Comparison of ENCODE assay signal across 8 mouse cellular contexts in the genomic region with DNA sequence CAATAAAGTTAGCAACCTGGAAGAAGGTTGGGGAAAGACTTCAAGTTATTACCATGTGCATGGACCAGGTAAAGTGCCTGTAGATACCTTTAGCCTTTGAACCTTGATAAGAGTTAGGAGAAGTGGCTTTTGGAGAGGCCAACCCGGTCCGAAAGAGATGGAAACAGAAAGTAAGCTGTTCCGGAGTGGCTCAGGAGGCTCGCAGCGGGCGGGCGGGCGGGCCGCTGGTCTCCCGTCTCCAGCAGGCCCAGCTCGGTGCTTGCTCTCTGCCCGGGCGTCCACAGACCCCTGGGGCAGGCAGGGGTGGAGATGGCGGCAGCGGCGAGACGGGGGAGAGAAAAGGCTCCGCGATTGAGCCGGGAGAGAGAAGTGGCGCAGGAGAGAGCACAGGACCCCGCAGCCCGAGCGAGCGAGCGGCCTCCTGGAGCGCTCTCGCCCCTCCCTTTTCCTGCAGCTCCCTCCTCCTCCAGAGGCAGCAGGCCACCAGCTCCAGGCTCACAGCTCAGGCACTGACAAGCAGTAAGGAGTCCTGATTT. TPM values are rescaled to one million over a fixed set of nuclear protein-coding genes. Genes with fewer than 3 reads are reported as not detected.
DNase-seq lines count a peak whose midpoint lies in the region; ATAC-seq and TF ChIP-seq lines count a peak whose summit lies in the region.

A gene (minus strand): TSS at position 441 of the 536 bp plus-strand sequence.

- H3K36me3 ChIP-seq in erythroblast, embryonic 14.5 days (ENCODE audit: control insufficient read depth): no peaks in the 10 kb centered on the region
- no peaks in the 10 kb centered on the region for H3K36me3 ChIP-seq in heart, embryonic 13.5 days
- no peaks in the 10 kb centered on the region for H3K36me3 ChIP-seq in liver, embryonic 11.5 days (ENCODE audit: control insufficient read depth, insufficient read depth, low read length)
- H3K36me3 ChIP-seq in stomach, embryonic 14.5 days (ENCODE audit: control insufficient read depth, insufficient read depth, low read length): no peaks in the 10 kb centered on the region

- H3K27ac ChIP-seq in heart, embryonic 13.5 days (replicated peaks): peak within 1 kb of the TSS; percentile 98
- peak within 1 kb of the TSS; percentile 38; the same call in 1 of the 2 replicates for H3K27ac ChIP-seq in liver, embryonic 11.5 days (ENCODE audit: low read depth, low read length)
- H3K27ac ChIP-seq in stomach, embryonic 14.5 days (ENCODE audit: low read length): peak within 1 kb of the TSS; percentile 91

- no peak for ATAC-seq in heart, embryonic 13.5 days (ENCODE audit: extremely low read depth, insufficient number of reproducible peaks, low FRiP score, low TSS enrichment)
- peak; percentile 88 for ATAC-seq in liver, embryonic 11.5 days (replicated peaks; ENCODE audit: low FRiP score)
- ATAC-seq in stomach, embryonic 14.5 days (ENCODE audit: insufficient number of reproducible peaks, insufficient read depth, low FRiP score, low read depth): peak; percentile 95

- H3K27me3 ChIP-seq in erythroblast, embryonic 14.5 days (ENCODE audit: control insufficient read depth): peaks cover 5% of the 10 kb centered on the region
- no peaks in the 10 kb centered on the region for H3K27me3 ChIP-seq in heart, embryonic 13.5 days (replicated peaks)
- H3K27me3 ChIP-seq in liver, embryonic 11.5 days (replicated peaks; ENCODE audit: control insufficient read depth, insufficient read depth, low read length): no peaks in the 10 kb centered on the region
- no peaks in the 10 kb centered on the region for H3K27me3 ChIP-seq in stomach, embryonic 14.5 days (ENCODE audit: control insufficient read depth, insufficient read depth, low read length)

- TF ChIP-seq POLR2A in brain, embryonic 14.5 days (IDR thresholded peaks at IDR 0.05; ENCODE audit: borderline replicate concordance, extremely low read depth, insufficient read depth, insufficient read length, poor library complexity, severe bottlenecking): peak; percentile 29; the same call in 1 of the 2 replicates

- peak within 1 kb of the TSS; percentile 96 for H3K9ac ChIP-seq in heart, embryonic 13.5 days
- H3K9ac ChIP-seq in liver, embryonic 11.5 days (ENCODE audit: low read depth, low read length): peak within 1 kb of the TSS; percentile 84
- peak within 1 kb of the TSS; percentile 87 for H3K9ac ChIP-seq in stomach, embryonic 14.5 days (replicated peaks; ENCODE audit: low read depth, low read length)

- H3K4me3 ChIP-seq in erythroblast, embryonic 14.5 days (replicated peaks): peak within 1 kb of the TSS; percentile 69
- peak within 1 kb of the TSS; percentile 81 for H3K4me3 ChIP-seq in heart, embryonic 13.5 days
- H3K4me3 ChIP-seq in liver, embryonic 11.5 days (ENCODE audit: low read depth, low read length): peak within 1 kb of the TSS; percentile 63
- peak within 1 kb of the TSS; percentile 74 for H3K4me3 ChIP-seq in stomach, embryonic 14.5 days (ENCODE audit: low read depth, low read length)

- DNase-seq in CD4-positive, CD25-positive, alpha-beta regulatory T cell, adult 2 months (ENCODE audit: low read depth, low spot score): peak; percentile 79
- DNase-seq in brain, embryonic 14.5 days (ENCODE audit: low read depth): peak; percentile 87
- peak; percentile 88 for DNase-seq in kidney, postnatal 10 days
- peak; percentile 79 for DNase-seq in liver, embryonic 11.5 days (ENCODE audit: low spot score)
- DNase-seq in naive thymus-derived CD4-positive, alpha-beta T cell, adult 2 months (ENCODE audit: low read depth): peak; percentile 77

- under 1% methylated on average over 28 of the region's 28 CpGs for WGBS in heart, embryonic 13.5 days
- WGBS in liver, embryonic 11.5 days: under 1% methylated on average over 26 of the region's 28 CpGs
- under 1% methylated on average over 26 of the region's 28 CpGs for WGBS in stomach, embryonic 14.5 days

- 0 out of 2 replicates have a peak, but pooled peaks have one; percentile 9 for TF ChIP-seq CTCF in brain, embryonic 14.5 days (IDR thresholded peaks at IDR 0.05; ENCODE audit: borderline replicate concordance, extremely low read depth, insufficient read depth, insufficient read length)

- peak within 1 kb of the TSS; percentile 69 for H3K4me2 ChIP-seq in heart, embryonic 13.5 days
- peak within 1 kb of the TSS; percentile 56 for H3K4me2 ChIP-seq in liver, embryonic 11.5 days
- H3K4me2 ChIP-seq in stomach, embryonic 14.5 days (replicated peaks; ENCODE audit: low read depth, low read length): peak within 1 kb of the TSS; percentile 39

- no peaks in the 10 kb centered on the region for H3K9me3 ChIP-seq in erythroblast, embryonic 14.5 days (ENCODE audit: control insufficient read depth, low read length)
- H3K9me3 ChIP-seq in heart, embryonic 13.5 days: no peaks in the 10 kb centered on the region
- no peaks in the 10 kb centered on the region for H3K9me3 ChIP-seq in liver, embryonic 11.5 days (ENCODE audit: control insufficient read depth, low read length)
- no peaks in the 10 kb centered on the region for H3K9me3 ChIP-seq in stomach, embryonic 14.5 days (ENCODE audit: control insufficient read depth, low read depth, low read length)

- peaks cover 7% of the 10 kb centered on the region for H3K4me1 ChIP-seq in erythroblast, embryonic 14.5 days (ENCODE audit: control insufficient read depth)
- H3K4me1 ChIP-seq in heart, embryonic 13.5 days: peaks cover 39% of the 10 kb centered on the region
- no peaks in the 10 kb centered on the region for H3K4me1 ChIP-seq in liver, embryonic 11.5 days (replicated peaks; ENCODE audit: control insufficient read depth, insufficient read depth, low read length)
- H3K4me1 ChIP-seq in stomach, embryonic 14.5 days (ENCODE audit: control insufficient read depth, insufficient read depth, low read length): 0 out of 2 replicates have a peak, but pooled peaks cover 2% of the 10 kb centered on the region

RNA-seq across cellular contexts. Expression of the gene that starts here (rescaled TPM):
- 1.2 and 2.1 TPM in 2 replicates for polyA plus RNA-seq in brain, embryonic 14.5 days (2012; rRNA removed)
- polyA plus RNA-seq in erythroblast, embryonic 14.5 days (2012): 0.01 TPM in 2 replicates
- polyA plus RNA-seq in heart, embryonic 13.5 days (2015; fragmentation: Nextera tagmentation; extraction: Ambion mirVana): 2.5 and 2.6 TPM in 2 replicates
- 0.61 and 1.0 TPM in 2 replicates for polyA plus RNA-seq in liver, embryonic 11.5 days (2014; fragmentation: Nextera tagmentation; extraction: Ambion mirVana)
- 1.7 and 2.2 TPM in 2 replicates for polyA plus RNA-seq in stomach, embryonic 14.5 days (2014; fragmentation: Nextera tagmentation; extraction: Ambion mirVana)

Comparison
In these comparisons a context has a peak if more than half of its experiments do, and no peak if none do; other contexts are left out.
1. H3K27ac ChIP-seq: peak in every context shown above with its lines; median percentile 98 in heart, embryonic 13.5 days; 91 in stomach, embryonic 14.5 days; 38 in liver, embryonic 11.5 days.